12 mouse cellular contexts compared by ENCODE assay signal in genomic region chr11:98469761-98470714, GRCm38 (mm10). TPM values are rescaled to one million over a fixed set of nuclear protein-coding genes. Genes with fewer than 3 reads are reported as not detected.
A peak's percentile ranks its signal among the peaks of the same experiment; 100 is the strongest.
DNase-seq lines count a peak whose midpoint lies in the region; ATAC-seq lines count a peak whose summit lies in the region.
"Had no signal": no experiment of that assay in that cellular context is flagged by ENCODE, and none has a peak within 500 bp of the region (broad histone marks: within the 10 kb centered on the region; RNA-seq: fewer than 3 reads in every experiment).

No protein-coding gene starts in this region.

- DNase-seq in urinary bladder, postnatal 14 days (ENCODE audit: low spot score), result peak; percentile 68
- DNase-seq in urinary bladder, postnatal 4 days (ENCODE audit: low spot score in 2 of 2), result no peak
- DNase-seq in adrenal gland, postnatal 10 days, result peak; percentile 44
- DNase-seq in hindbrain, embryonic 10.5 days (ENCODE audit: low spot score), result no peak
- no peak for DNase-seq in cerebellum, adult 8-10 months
- DNase-seq in right cerebral cortex, postnatal 4 days, result no peak
- DNase-seq: cerebellum, postnatal 36 days; heart, postnatal 4 days; kidney, adult 8-10 months; lung, postnatal 4 days had no signal

- peaks cover 22% of the 10 kb centered on the region for H3K4me1 ChIP-seq in hindbrain, embryonic 10.5 days (replicated peaks)

- 82% methylated on average over 22 of the region's 22 CpGs for WGBS in hindbrain, embryonic 10.5 days

- H3K9me3 ChIP-seq in hindbrain, embryonic 10.5 days, result no peaks in the 10 kb centered on the region
- H3K9me3 ChIP-seq: forebrain, embryonic 12.5 days had no signal

- peaks cover 19% of the 10 kb centered on the region; the same call in 1 of the 2 replicates for H3K27me3 ChIP-seq in hindbrain, embryonic 10.5 days (ENCODE audit: insufficient read depth, poor library complexity, severe bottlenecking)

- H3K27ac ChIP-seq in hindbrain, embryonic 10.5 days, result no peak overlapping the region
- H3K27ac ChIP-seq: forebrain, embryonic 12.5 days had no signal

- H3K4me3 ChIP-seq in hindbrain, embryonic 10.5 days, result no peak overlapping the region
- H3K4me3 ChIP-seq: forebrain, embryonic 12.5 days had no signal

- H3K36me3 ChIP-seq in hindbrain, embryonic 10.5 days, result no peaks in the 10 kb centered on the region
- H3K36me3 ChIP-seq: forebrain, embryonic 12.5 days had no signal

- ATAC-seq in granulocyte monocyte progenitor cell, adult 5-6 weeks (replicated peaks; ENCODE audit: poor library complexity, severe bottlenecking), result peak; percentile 77

RNA-seq across cellular contexts. Expression of gene Grb7, which starts 23.8 kb away (rescaled TPM):
- total RNA-seq in adrenal gland, postnatal 10 days (2021), result 10 to 100 TPM in 1 of 2 experiments, 1 to 10 TPM in 1; 6.9 to 11.1 TPM
- total RNA-seq in granulocyte monocyte progenitor cell, adult 5-6 weeks (2014; fragmentation: Nextera tagmentation), result not detected in 2 replicates
- not detected in 2 replicates for total RNA-seq in granulocyte monocyte progenitor cell, adult 5-6 weeks (2017)
- 3.6 and 8.6 TPM in 2 replicates for polyA plus RNA-seq in hindbrain, embryonic 10.5 days (2016; fragmentation: Nextera tagmentation; extraction: Ambion mirVana)
- total RNA-seq: heart, postnatal 4 days had no signal

RNA-seq across cellular contexts. Expression of gene Mien1, which starts 31.2 kb away (rescaled TPM):
- total RNA-seq in adrenal gland, postnatal 10 days (2021), result 10 to 100 TPM; 58.0 to 62.5 TPM
- 66.2 and 84.5 TPM in 2 replicates for total RNA-seq in granulocyte monocyte progenitor cell, adult 5-6 weeks (2014; fragmentation: Nextera tagmentation)
- total RNA-seq in granulocyte monocyte progenitor cell, adult 5-6 weeks (2017), result 23.7 and 24.9 TPM in 2 replicates
- 120 and 161 TPM in 2 replicates for polyA plus RNA-seq in hindbrain, embryonic 10.5 days (2016; fragmentation: Nextera tagmentation; extraction: Ambion mirVana)

RNA-seq across cellular contexts. Expression of gene Erbb2, which starts 57.8 kb away (rescaled TPM):
- 1 to 10 TPM; 6.0 to 7.6 TPM for total RNA-seq in adrenal gland, postnatal 10 days (2021)
- total RNA-seq in granulocyte monocyte progenitor cell, adult 5-6 weeks (2014; fragmentation: Nextera tagmentation), result not detected in 2 replicates
- not detected in 2 replicates for total RNA-seq in granulocyte monocyte progenitor cell, adult 5-6 weeks (2017)
- polyA plus RNA-seq in hindbrain, embryonic 10.5 days (2016; fragmentation: Nextera tagmentation; extraction: Ambion mirVana), result 23.3 TPM in 2 replicates

Comparison
In these comparisons a context has a peak if more than half of its experiments do, and no peak if none do; other contexts are left out.
1. DNase-seq: peak in urinary bladder, postnatal 14 days (single experiment) and adrenal gland, postnatal 10 days (single experiment); none in urinary bladder, postnatal 4 days (0 of 2), hindbrain, embryonic 10.5 days (single experiment), cerebellum, adult 8-10 months (single experiment) and right cerebral cortex, postnatal 4 days (single experiment).
2. RNA of gene Grb7, which starts 23.8 kb away (total RNA-seq): 6.9 to 11.1 TPM in adrenal gland, postnatal 10 days; not detected in granulocyte monocyte progenitor cell, adult 5-6 weeks; every median in the first group is over 4 times any median in the second.
3. RNA of gene Erbb2, which starts 57.8 kb away (total RNA-seq): 6.0 to 7.6 TPM in adrenal gland, postnatal 10 days; not detected in granulocyte monocyte progenitor cell, adult 5-6 weeks; every median in the first group is over 4 times any median in the second.